Comparison of ENCODE assay signal across 16 mouse cellular contexts in the genomic region with DNA sequence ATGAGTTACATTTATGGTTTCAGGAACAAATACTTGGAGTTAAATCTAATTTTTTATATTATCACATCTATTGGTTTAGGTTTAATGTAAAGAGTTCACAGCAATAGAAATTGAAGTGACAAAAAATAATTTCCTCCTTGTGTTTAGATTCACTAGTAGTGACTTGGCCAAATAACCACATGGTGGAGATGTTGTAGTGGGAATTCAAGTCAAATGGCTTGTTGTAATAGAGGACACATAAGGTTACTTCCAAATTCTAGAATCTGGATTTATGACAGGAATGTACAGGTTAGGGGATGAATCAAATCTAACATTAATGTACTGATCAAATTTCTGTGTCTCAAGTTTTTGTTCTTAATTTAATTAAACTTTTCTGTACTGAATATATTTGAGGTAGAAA.
A peak's percentile ranks its signal among the peaks of the same experiment; 100 is the strongest.
DNase-seq lines count a peak whose midpoint lies in the region; ATAC-seq and TF ChIP-seq lines count a peak whose summit lies in the region.
"Had no signal": no experiment of that assay in that cellular context is flagged by ENCODE, and none has a peak within 500 bp of the region (broad histone marks: within the 10 kb centered on the region; RNA-seq: fewer than 3 reads in every experiment).

No protein-coding gene starts in this region.

- H3K9me3 ChIP-seq in forebrain, embryonic 15.5 days = no peaks in the 10 kb centered on the region
- H3K9me3 ChIP-seq in forebrain, embryonic 10.5 days = no peaks in the 10 kb centered on the region
- H3K9me3 ChIP-seq in lung, embryonic 14.5 days (ENCODE audit: low read depth, low read length) = no peaks in the 10 kb centered on the region
- no peaks in the 10 kb centered on the region for H3K9me3 ChIP-seq in kidney, embryonic 15.5 days (replicated peaks)
- H3K9me3 ChIP-seq: lung, embryonic 15.5 days had no signal

- no peaks in the 10 kb centered on the region for H3K27me3 ChIP-seq in forebrain, embryonic 15.5 days
- H3K27me3 ChIP-seq in forebrain, embryonic 10.5 days (ENCODE audit: poor library complexity, severe bottlenecking) = no peaks in the 10 kb centered on the region
- no peaks in the 10 kb centered on the region for H3K27me3 ChIP-seq in lung, embryonic 14.5 days (ENCODE audit: insufficient read depth, low read length)
- no peaks in the 10 kb centered on the region for H3K27me3 ChIP-seq in kidney, embryonic 15.5 days
- H3K27me3 ChIP-seq: lung, embryonic 15.5 days had no signal

- no peak for DNase-seq in forebrain, embryonic 10.5 days (ENCODE audit: extremely low spot score, low spot score)
- peak; percentile 41 for DNase-seq in lung, embryonic 14.5 days
- no peak for DNase-seq in lung, postnatal 4 days
- peak; percentile 56 for DNase-seq in retina, postnatal 1 day
- DNase-seq in adrenal gland, adult 2 months = no peak
- DNase-seq: adrenal gland, postnatal 36 days; gastrocnemius, postnatal 10 days; heart, postnatal 4 days; kidney, adult 8-10 months; right cerebral cortex, postnatal 14 days; thymus, adult 18-20 months had no signal

- no peaks in the 10 kb centered on the region for H3K4me1 ChIP-seq in forebrain, embryonic 15.5 days
- no peaks in the 10 kb centered on the region for H3K4me1 ChIP-seq in forebrain, embryonic 10.5 days
- H3K4me1 ChIP-seq in lung, embryonic 14.5 days (ENCODE audit: insufficient read depth) = no peaks in the 10 kb centered on the region
- H3K4me1 ChIP-seq in kidney, embryonic 15.5 days = no peaks in the 10 kb centered on the region
- H3K4me1 ChIP-seq: lung, embryonic 15.5 days had no signal

- 0 out of 2 replicates have a peak, but pooled peaks have one; percentile 55 for ATAC-seq in forebrain, embryonic 15.5 days (replicated peaks)
- ATAC-seq in lung, embryonic 14.5 days (ENCODE audit: insufficient read depth) = no peak
- ATAC-seq in common myeloid progenitor, adult 5-6 weeks (replicated peaks; ENCODE audit: low read depth, poor library complexity, severe bottlenecking) = peak; percentile 72; the same call in 1 of the 2 replicates
- no peak for ATAC-seq in kidney, embryonic 15.5 days (replicated peaks; ENCODE audit: low FRiP score)

- TF ChIP-seq CTCF in lung, embryonic 14.5 days (IDR thresholded peaks at IDR 0.05; ENCODE audit: low read depth) = peak; percentile 38; the same call in 1 of the 2 replicates

- no peak overlapping the region for H3K27ac ChIP-seq in forebrain, embryonic 15.5 days (replicated peaks)
- H3K27ac ChIP-seq in forebrain, embryonic 10.5 days = no peak overlapping the region
- H3K27ac ChIP-seq in lung, embryonic 14.5 days (ENCODE audit: low read depth) = no peak overlapping the region
- no peak overlapping the region for H3K27ac ChIP-seq in kidney, embryonic 15.5 days
- H3K27ac ChIP-seq: lung, embryonic 15.5 days had no signal

- H3K9ac ChIP-seq in forebrain, embryonic 15.5 days (replicated peaks) = no peak overlapping the region
- H3K9ac ChIP-seq in lung, embryonic 14.5 days = no peak overlapping the region
- no peak overlapping the region for H3K9ac ChIP-seq in kidney, embryonic 15.5 days
- H3K9ac ChIP-seq: lung, embryonic 15.5 days had no signal

- no peak overlapping the region for H3K4me2 ChIP-seq in forebrain, embryonic 15.5 days (replicated peaks)
- no peak overlapping the region for H3K4me2 ChIP-seq in lung, embryonic 14.5 days
- H3K4me2 ChIP-seq in kidney, embryonic 15.5 days = no peak overlapping the region
- H3K4me2 ChIP-seq: heart, embryonic 11.5 days; lung, embryonic 15.5 days had no signal

- no peaks in the 10 kb centered on the region for H3K36me3 ChIP-seq in forebrain, embryonic 15.5 days
- no peaks in the 10 kb centered on the region for H3K36me3 ChIP-seq in forebrain, embryonic 10.5 days (replicated peaks)
- H3K36me3 ChIP-seq in lung, embryonic 14.5 days (ENCODE audit: insufficient read depth) = no peaks in the 10 kb centered on the region
- H3K36me3 ChIP-seq in kidney, embryonic 15.5 days = no peaks in the 10 kb centered on the region
- H3K36me3 ChIP-seq: lung, embryonic 15.5 days had no signal

- H3K4me3 ChIP-seq in forebrain, embryonic 15.5 days = no peak overlapping the region
- H3K4me3 ChIP-seq in forebrain, embryonic 10.5 days = no peak overlapping the region
- no peak overlapping the region for H3K4me3 ChIP-seq in lung, embryonic 14.5 days (ENCODE audit: low read depth, low read length)
- H3K4me3 ChIP-seq in kidney, embryonic 15.5 days (replicated peaks) = no peak overlapping the region
- H3K4me3 ChIP-seq: lung, embryonic 15.5 days had no signal

Comparison
In these comparisons a context has a peak if more than half of its experiments do, and no peak if none do; other contexts are left out.
1. DNase-seq: peak in lung, embryonic 14.5 days (single experiment) and retina, postnatal 1 day (single experiment); none in forebrain, embryonic 10.5 days (single experiment), lung, postnatal 4 days (0 of 2) and adrenal gland, adult 2 months (single experiment).
2. ATAC-seq: peak in forebrain, embryonic 15.5 days (single experiment) and common myeloid progenitor, adult 5-6 weeks (single experiment); none in lung, embryonic 14.5 days (single experiment) and kidney, embryonic 15.5 days (single experiment).